Mouse (Mus musculus) NIH3T3 (cell line): ENCODE measurements around the gene Lbh.
A peak's percentile ranks its signal among the peaks of the same experiment; 100 is the strongest.

ENCODE experiments used
- DNase-seq: peaks from one replicate; pipeline ENCODE4 v3.0.0-alpha.2; 2012; ENCODE audit warnings: low read depth

Lbh gene

GRCm38 (mm10) chr17:72918053-72918452 is at the start of gene Lbh:
Gene Lbh, plus strand, starts transcription at chr17:72918305.
- peak; percentile 99 for DNase-seq

DNA sequence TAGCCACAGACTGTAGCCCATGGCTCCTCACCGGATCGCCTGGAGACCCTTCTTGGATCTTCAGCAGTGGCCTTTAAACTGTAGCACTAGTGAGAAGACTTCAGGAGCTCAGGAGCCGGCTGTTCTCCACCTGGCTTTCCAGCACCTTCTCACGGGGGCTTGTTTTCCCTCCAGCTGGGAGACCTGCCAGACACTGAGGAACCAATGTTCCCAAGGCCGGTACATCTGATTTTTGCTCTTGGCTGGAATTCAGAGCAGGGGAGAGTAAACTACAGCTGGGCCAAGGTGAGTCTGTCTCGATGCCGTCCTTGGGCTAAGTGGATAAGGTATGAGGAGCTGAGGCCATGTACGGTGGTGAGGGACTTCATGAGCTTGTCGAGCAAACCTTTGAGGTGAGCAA is 39.1 kb upstream of the Lbh start:
- no peak for DNase-seq

DNA sequence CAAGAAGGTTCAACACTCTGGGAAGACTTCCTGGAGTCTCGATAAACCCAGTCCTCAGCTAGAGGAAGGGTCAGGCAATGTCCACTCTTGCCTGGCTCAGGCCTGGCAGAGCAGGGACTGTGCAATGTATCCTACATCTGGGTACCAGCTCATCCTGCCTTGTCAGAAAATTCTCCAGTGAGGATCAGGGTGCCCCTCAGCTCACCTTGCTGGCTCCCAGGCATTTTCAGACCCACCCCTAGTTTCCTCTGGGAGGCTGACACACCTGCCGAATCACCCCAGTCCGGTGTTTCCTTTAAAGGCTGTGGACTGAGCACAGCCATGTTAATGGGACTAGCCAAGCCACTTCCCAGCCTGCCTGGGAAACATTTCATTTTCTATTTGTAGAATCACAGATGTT is 37.9 kb upstream of the Lbh start:
- DNase-seq = peak; percentile 47

DNA sequence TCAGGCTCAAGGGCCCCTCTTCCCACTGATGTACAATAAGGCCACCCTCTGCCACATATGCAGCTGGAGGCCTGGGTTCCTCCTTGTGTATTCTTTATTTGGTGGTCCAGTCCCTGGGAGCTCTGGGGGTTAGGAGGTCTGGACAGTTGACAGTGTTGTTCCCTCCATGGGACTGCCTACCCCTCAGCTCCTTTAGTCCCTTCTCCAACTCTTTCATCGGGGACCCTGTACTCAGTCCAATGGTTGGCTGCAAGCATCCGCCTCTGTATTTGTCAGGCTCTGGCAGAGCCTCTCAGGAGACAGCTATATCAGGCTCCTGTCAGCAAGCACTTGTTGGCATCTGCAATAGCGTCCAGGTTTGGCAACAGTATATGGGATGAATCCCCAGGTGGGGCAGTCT is 37.1 kb upstream of the Lbh start:
- no peak for DNase-seq

DNA sequence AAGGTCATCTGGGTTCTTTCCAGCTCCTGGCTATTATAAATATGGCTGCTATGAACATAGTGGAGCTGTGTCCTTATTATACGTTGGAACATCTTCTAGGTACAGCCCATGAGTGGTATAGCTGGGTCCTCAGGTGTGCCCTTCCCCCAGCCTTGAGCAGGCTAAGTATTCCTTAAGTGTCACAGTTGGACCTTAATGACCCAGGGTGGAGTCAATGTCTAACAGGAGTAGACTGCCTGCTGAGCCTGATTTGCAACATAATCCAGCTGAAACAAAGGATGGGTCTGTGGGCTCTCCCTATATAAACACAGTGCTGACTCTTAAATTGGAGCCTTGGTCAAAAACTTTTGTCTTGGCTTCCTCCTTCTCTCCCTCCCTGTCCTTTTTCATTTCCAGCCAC is 36.3 kb upstream of the Lbh start:
- DNase-seq = no peak

- peak; percentile 88 for DNase-seq
Measured at GRCm38 (mm10) chr17:72889556-72890397, 28.3 kb upstream of the Lbh start.

- no peak for DNase-seq
Measured at GRCm38 (mm10) chr17:72890398-72890898, 27.7 kb upstream of the Lbh start.

DNA sequence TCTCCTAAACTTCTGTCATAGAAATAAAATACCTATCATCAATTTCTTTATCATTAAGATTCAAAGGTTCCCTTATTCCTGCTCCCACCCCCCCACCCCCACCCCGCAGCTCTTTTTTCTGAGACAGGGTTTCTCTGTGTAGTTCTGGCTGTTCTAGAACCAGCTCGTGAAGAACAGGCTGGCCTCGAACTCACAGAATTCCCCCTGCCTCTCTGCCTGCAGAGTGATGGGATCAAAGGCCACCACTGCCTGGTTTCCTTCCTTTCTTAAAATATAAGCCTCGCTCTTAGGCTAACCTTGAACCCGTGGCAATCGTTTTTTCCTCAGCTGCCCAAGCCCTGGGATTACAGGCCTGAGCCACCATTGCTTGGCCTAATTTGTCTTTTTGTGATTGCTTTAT is 26.5 kb upstream of the Lbh start:
- no peak for DNase-seq

DNA sequence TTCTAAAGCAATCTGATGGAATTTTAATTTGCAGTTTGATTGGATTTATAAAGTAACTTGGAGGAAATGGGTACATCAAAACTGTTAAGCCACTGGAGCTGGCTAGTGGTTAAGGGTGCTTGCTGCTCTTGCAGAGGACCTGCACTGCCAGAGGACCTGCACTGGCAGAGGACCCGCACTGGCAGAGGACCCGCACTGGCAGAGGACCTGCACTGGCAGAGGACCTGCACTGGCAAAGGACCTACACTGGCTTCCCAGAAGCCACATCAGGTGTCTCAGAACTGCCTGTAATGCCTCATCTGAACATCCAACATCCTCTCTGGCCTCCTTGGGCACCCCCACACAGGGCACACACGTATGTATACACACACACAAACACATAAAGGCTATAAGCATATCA is 22.6 kb upstream of the Lbh start:
- DNase-seq = no peak

- DNase-seq = no peak
Measured at GRCm38 (mm10) chr17:72897076-72897475, 21.0 kb upstream of the Lbh start.

GRCm38 (mm10) chr17:72897961-72898360 is 20.1 kb upstream of the Lbh start:
- DNase-seq = peak; percentile 54

DNA sequence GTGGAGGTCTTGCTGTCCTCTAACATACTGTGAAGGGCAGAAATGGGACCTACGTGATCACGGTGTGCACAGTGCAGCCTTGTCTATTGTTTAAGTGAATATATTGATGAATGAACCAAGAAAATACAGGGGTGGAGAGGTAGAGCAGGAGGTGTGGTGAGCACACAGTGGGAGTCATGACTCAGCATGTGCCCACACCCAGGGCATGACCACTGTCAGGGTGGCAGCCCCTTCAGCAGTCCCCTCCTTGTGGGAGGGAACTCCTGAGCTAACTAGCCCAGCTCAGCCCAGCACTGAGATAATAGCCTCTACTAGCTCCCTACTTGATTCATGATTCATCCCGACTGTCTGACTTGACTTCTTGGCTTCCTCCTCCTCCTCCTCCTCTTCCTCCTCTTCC is 19.3 kb upstream of the Lbh start:
- peak; percentile 32 for DNase-seq

GRCm38 (mm10) chr17:72901021-72901420 is 17.1 kb upstream of the Lbh start:
- DNase-seq = peak; percentile 38

GRCm38 (mm10) chr17:72901705-72902104 is 16.4 kb upstream of the Lbh start:
- no peak for DNase-seq

GRCm38 (mm10) chr17:72903321-72903720 is 14.8 kb upstream of the Lbh start:
- no peak for DNase-seq

GRCm38 (mm10) chr17:72903921-72904421 is 14.1 kb upstream of the Lbh start:
- no peak for DNase-seq

DNA sequence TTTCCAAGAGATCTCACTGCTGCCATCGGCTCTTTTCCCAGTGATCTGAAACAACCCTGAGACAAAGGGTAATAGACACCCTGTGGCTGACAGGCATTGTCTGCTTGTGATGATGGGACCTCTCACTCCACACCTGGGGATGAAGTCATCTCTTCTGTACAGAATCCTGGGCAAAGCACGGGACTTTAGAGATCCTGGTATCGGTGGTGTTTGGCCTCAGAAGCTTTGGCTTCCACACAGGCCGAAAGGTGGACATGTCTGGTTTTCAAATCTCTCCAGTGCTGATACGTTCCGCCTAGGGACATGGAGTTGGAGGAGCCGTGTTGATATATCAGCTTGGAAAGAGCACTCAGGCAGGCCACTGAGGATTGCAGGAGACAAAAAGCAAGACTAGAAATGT is 13.2 kb upstream of the Lbh start:
- no peak for DNase-seq

GRCm38 (mm10) chr17:72906231-72906896 is 11.7 kb upstream of the Lbh start:
- no peak for DNase-seq

DNA sequence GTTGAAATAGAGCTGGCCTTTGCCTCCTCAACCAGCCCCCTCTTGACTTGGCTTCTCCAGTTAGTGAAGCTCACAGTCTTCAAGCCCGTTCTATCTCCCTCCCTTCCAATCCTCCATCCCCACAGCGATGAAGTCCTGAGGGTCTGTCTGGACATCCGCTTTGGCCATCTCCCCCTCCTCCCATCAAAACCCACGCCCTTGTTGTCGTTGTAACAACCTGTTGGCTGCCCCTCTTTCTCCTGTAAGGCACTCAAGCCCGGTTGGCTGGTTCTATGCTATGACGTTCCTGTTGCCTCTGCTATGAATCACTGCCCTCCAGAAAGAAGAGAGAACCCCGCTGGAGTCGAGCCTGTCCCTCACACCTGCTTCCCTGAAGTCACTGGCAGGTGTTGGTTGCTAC is 10.9 kb upstream of the Lbh start:
- no peak for DNase-seq

- no peak for DNase-seq
Measured at GRCm38 (mm10) chr17:72907777-72908176, 10.3 kb upstream of the Lbh start.

- DNase-seq = no peak
Measured at GRCm38 (mm10) chr17:72908561-72908960, 9.5 kb upstream of the Lbh start.

DNA sequence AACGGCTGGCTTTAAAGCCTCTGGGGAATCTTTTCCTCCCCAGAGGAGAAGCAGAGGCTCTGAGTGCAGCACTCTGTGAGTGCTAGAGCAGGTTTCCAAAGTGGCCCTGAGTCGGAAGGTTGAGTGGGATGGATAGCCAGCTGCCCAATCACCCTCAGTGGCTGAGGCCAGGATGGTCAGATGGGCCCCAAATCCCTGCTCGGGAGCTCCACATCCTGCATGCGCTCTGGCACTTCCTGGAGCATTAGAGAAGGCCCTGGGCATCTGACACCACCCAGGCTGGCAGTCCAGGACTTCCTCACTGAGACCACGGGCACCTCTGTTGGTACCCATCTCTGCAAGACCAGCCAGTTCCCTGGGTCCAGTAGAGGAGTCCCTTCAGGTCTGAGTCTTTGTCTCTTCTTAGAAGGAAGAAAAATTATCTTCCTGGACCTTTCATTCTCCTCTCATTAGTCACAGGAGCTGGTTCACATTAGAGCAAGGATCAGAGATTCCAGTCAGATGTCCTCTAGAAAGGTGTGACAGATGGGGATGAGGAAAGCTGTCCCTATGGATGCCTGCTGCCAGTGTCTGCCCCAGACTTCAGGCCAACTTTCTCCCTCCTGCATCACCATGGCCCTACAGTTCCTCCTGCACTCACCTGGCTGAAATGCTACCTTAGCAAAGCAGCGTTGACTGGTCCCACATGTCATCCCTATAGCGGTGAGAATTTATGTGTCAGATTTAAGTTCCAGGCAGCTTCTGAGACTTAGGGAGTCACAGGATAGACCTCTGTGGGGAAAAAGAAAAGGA is 8.8 kb upstream of the Lbh start:
- no peak for DNase-seq
